Mouse (Mus musculus) heart, embryonic 14.5 days (tissue): ENCODE results near the gene Mfsd12. TPM values are rescaled to one million over a fixed set of nuclear protein-coding genes. Genes with fewer than 3 reads are reported as not detected.

Experiments
- ATAC-seq: fragments of 200-750 bp; cut with Nextera tagmentation; 2 replicates; pipeline ENCODE4 v1.8.0; 2017; ENCODE audit warnings: low read depth, moderate TSS enrichment; ENCODE audit not compliant: insufficient number of reproducible peaks, insufficient read depth, low FRiP score
- H3K27ac ChIP-seq, 2 experiments: fragments of 200-500 bp in 1 of 2; fragments of 300-500 bp in 1 of 2; sonication (generic) in 1 of 2; replicated peaks in 1 of 2; 2 replicates each; pipeline ENCODE4 v1.5.1; 2012 to 2014; ENCODE audit warnings: low read depth in 2 of 2, low read length in 2 of 2, control low read depth in 1 of 2, mild to moderate bottlenecking in 1 of 2, mixed read lengths in 1 of 2; ENCODE audit not compliant: control insufficient read depth in 1 of 2, insufficient read depth in 1 of 2
- H3K27me3 ChIP-seq: fragments of 300-500 bp; sonication (generic); 2 replicates; pipeline ENCODE4 v1.6.1; 2014; ENCODE audit warnings: mild to moderate bottlenecking, low read length, control low read depth; ENCODE audit not compliant: control insufficient read depth, insufficient read depth
- H3K36me3 ChIP-seq: fragments of 300-500 bp; sonication (generic); 2 replicates; pipeline ENCODE4 v1.6.1; 2014; ENCODE audit warnings: mild to moderate bottlenecking, control low read depth, low read length, mixed read lengths; ENCODE audit not compliant: control insufficient read depth, insufficient read depth
- H3K4me1 ChIP-seq, 2 experiments: fragments of 200-500 bp in 1 of 2; fragments of 300-500 bp in 1 of 2; sonication (generic) in 1 of 2; 2 replicates each; pipeline ENCODE4 v1.6.1; 2012 to 2014; ENCODE audit warnings: low read length in 2 of 2, control low read depth in 1 of 2, mixed read lengths in 1 of 2; ENCODE audit not compliant: control insufficient read depth in 2 of 2, insufficient read depth in 2 of 2
- H3K4me2 ChIP-seq: fragments of 300-500 bp; sonication (generic); 2 replicates; pipeline ENCODE4 v1.6.1; 2014; ENCODE audit warnings: mild to moderate bottlenecking, low read length
- H3K4me3 ChIP-seq, 2 experiments: fragments of 200-500 bp in 1 of 2; fragments of 300-500 bp in 1 of 2; sonication (generic) in 1 of 2; 2 replicates each; pipeline ENCODE4 v1.5.1; 2012 to 2014; ENCODE audit warnings: low read length in 2 of 2, mild to moderate bottlenecking in 2 of 2, control low read depth in 1 of 2, low read depth in 1 of 2, moderate library complexity in 1 of 2; ENCODE audit not compliant: control insufficient read depth in 1 of 2, insufficient read depth in 1 of 2
- H3K9ac ChIP-seq: fragments of 300-500 bp; sonication (generic); 2 replicates; pipeline ENCODE4 v1.6.1; 2014; ENCODE audit warnings: mild to moderate bottlenecking, low read length
- H3K9me3 ChIP-seq: fragments of 300-500 bp; sonication (generic); 2 replicates; pipeline ENCODE4 v1.6.1; 2016; ENCODE audit warnings: low read length, control low read depth; ENCODE audit not compliant: control insufficient read depth
- WGBS: fragments of 180-500 bp; shearing (Covaris S2); extraction: QIAGEN DNeasy Blood & Tissue Kit; methylation state at CpG from one replicate; pipeline ENCODE4 v1.1.7; 2014; 5-methylcytosine and 5-hydroxymethylcytosine counted together
- polyA plus RNA-seq: library from polyadenylated mRNA; unstranded; fragments of >200 nt; fragmentation: Nextera tagmentation; extraction: Ambion mirVana; gene quantifications from 2 replicates; pipeline ENCODE4 v1.2.1, GENCODE M21; 2014

The Mfsd12 gene
- polyA plus RNA-seq, 1 experiment from 2014 or later = 6.5 TPM

DNA sequence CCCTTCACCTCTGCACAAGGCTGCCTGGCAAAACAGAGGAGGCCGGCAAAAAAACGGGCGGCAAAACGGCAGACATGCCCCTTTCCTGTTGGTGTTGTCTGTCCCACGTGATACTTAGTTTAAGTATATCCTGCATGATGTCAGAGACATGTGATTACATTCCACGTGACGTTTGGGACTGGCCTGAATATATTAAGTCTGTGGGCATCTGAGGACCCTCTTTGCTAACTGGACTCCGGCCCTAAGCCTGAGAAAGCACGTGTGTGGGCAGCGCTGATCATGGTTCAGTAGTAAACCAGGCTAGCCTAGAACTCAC lies 43.9 kb downstream of the Mfsd12 start:
- Histone ChIP-seq H3K4me3 (no peak overlapping the region), H3K4me2 (peak overlapping the region; percentile 49; the same call in 1 of the 2 replicates), H3K27ac (peak overlapping the region; percentile 65 to 91), H3K4me1 (peaks cover 19 to 37% of the 10 kb centered on the region in 2 experiments), H3K9me3 (no peaks in the 10 kb centered on the region), H3K9ac (no peak overlapping the region), H3K36me3 (peaks cover 84% of the 10 kb centered on the region), H3K27me3 (no peaks in the 10 kb centered on the region)
- WGBS = 31% methylated on average over 10 of the region's 10 CpGs
- no peak for ATAC-seq

- Histone ChIP-seq H3K4me2 (peak overlapping the region; percentile 49), H3K36me3 (peaks cover 87% of the 10 kb centered on the region), H3K27ac (peak overlapping the region; percentile 90 to 91), H3K9ac (peak overlapping the region; percentile 59), H3K9me3 (no peaks in the 10 kb centered on the region), H3K4me1 (peaks cover 23 to 41% of the 10 kb centered on the region in 2 experiments), H3K27me3 (no peaks in the 10 kb centered on the region), H3K4me3 (no peak overlapping the region; a peak in 1 of 4 replicates)
- peak; percentile 77 for ATAC-seq
- 8% methylated on average over 18 of the region's 18 CpGs for WGBS
These were observed 44.4 kb downstream of the Mfsd12 start for GRCm38 (mm10) chr10:81401521-81402226.

DNA sequence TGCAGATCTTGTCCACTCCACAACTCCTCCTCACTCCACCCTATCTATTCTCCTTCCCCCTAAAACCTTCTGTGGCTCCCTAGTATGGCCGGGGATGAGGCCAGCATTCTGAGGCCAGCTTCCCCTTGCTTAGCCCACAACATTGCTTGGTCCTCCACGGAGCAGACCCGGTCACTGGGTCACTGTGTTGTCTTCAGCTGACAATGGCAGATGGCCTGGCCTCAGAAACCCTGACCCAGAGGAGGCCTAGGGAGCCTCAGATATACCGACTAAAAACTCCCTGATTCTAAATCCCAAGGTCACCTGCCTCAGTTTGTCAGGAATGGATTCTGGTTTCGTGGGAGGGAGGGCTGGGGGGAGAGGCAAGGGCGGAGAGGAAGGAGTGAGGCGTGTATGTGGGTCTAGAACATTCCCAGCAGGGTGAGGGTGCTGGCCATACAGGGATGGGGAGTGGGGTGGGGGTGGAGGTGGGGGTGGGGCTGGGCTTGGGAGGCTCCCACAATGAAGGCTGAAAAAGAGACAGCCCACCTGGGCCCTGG lies 45.0 kb downstream of the Mfsd12 start:
- H3K36me3 ChIP-seq = peaks cover 87% of the 10 kb centered on the region
- 10% methylated on average over 7 of the region's 7 CpGs for WGBS
- no peak overlapping the region; a peak in 1 of 4 replicates for H3K4me3 ChIP-seq

DNA sequence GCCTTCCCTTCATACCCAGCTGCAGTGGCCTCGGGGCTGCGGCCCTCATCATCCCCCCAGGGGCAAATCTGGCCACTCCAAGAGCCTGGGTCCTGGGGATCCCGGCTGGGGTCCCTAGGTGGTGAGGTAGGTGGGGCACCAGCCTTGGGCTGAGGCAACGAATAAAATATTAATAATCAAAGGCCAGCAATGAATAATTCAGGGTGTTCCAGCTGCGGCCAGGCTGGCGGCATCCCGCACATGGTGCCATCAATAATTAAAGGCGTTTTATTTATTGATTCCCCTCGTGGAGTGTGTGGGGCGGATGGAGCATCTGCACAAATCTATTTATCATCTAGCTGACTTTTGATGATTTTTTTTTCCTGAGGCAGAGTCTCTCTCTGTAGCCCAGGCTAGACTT lies 46.2 kb downstream of the Mfsd12 start:
- Histone ChIP-seq H3K36me3 (peaks cover 83% of the 10 kb centered on the region), H3K4me1 (peaks cover 40 to 59% of the 10 kb centered on the region in 2 experiments), H3K27me3 (no peaks in the 10 kb centered on the region), H3K9ac (peak overlapping the region; percentile 59; the same call in 1 of the 2 replicates), H3K4me2 (no peak overlapping the region), H3K9me3 (no peaks in the 10 kb centered on the region), H3K4me3 (no peak overlapping the region), H3K27ac (peak overlapping the region in 1 of 2 experiments; percentile 91; a peak in 2 of 4 replicates)
- 74% methylated on average over 10 of the region's 10 CpGs for WGBS
- ATAC-seq = no peak

More for the DNA sequence above, 45.0 kb downstream of the Mfsd12 start:
- Histone ChIP-seq H3K27ac (peak overlapping the region; percentile 90 to 91), H3K27me3 (no peaks in the 10 kb centered on the region), H3K9ac (peak overlapping the region; percentile 59), H3K4me1 (peaks cover 28 to 47% of the 10 kb centered on the region in 2 experiments), H3K4me2 (peak overlapping the region; percentile 49), H3K9me3 (no peaks in the 10 kb centered on the region)
- 0 out of 2 replicates have a peak, but pooled peaks have one; percentile 9 for ATAC-seq

GRCm38 (mm10) chr10:81404082-81404481 lies 46.8 kb downstream of the Mfsd12 start:
- H3K9ac ChIP-seq = no peak overlapping the region
- no peak overlapping the region for H3K4me3 ChIP-seq
- no peaks in the 10 kb centered on the region for H3K27me3 ChIP-seq
- no peak for ATAC-seq
- no peak overlapping the region for H3K4me2 ChIP-seq
- no peak overlapping the region for H3K27ac ChIP-seq
- 36% methylated on average over 9 of the region's 9 CpGs for WGBS
- H3K36me3 ChIP-seq = peaks cover 78% of the 10 kb centered on the region
- H3K4me1 ChIP-seq = peaks cover 44 to 65% of the 10 kb centered on the region in 2 experiments
- no peaks in the 10 kb centered on the region for H3K9me3 ChIP-seq

GRCm38 (mm10) chr10:81404720-81405119 lies 47.4 kb downstream of the Mfsd12 start:
- no peak overlapping the region for H3K4me3 ChIP-seq
- H3K27me3 ChIP-seq = no peaks in the 10 kb centered on the region
- no peak overlapping the region for H3K4me2 ChIP-seq
- no peak overlapping the region for H3K27ac ChIP-seq
- no peaks in the 10 kb centered on the region for H3K9me3 ChIP-seq
- WGBS = 64% methylated on average over 18 of the region's 18 CpGs
- H3K9ac ChIP-seq = no peak overlapping the region
- H3K36me3 ChIP-seq = peaks cover 72% of the 10 kb centered on the region
- no peak for ATAC-seq
- peaks cover 44 to 71% of the 10 kb centered on the region in 2 experiments for H3K4me1 ChIP-seq

- H3K4me1 ChIP-seq = peaks cover 48 to 80% of the 10 kb centered on the region in 2 experiments
- H3K27ac ChIP-seq = peak overlapping the region in 1 of 2 experiments; percentile 11; a peak in 1 of 4 replicates
- H3K9ac ChIP-seq = no peak overlapping the region
- H3K4me3 ChIP-seq = no peak overlapping the region
- H3K27me3 ChIP-seq = no peaks in the 10 kb centered on the region
- 0 out of 2 replicates have a peak overlapping the region, but pooled peaks have one; percentile 56 for H3K4me2 ChIP-seq
- no peaks in the 10 kb centered on the region for H3K9me3 ChIP-seq
- H3K36me3 ChIP-seq = peaks cover 62% of the 10 kb centered on the region
- no peak for ATAC-seq
- WGBS = 48% methylated on average over 13 of the region's 13 CpGs
These were observed 48.4 kb downstream of the Mfsd12 start for GRCm38 (mm10) chr10:81405588-81406201.
